Mouse (Mus musculus) gastrocnemius, adult 8-10 months (tissue): ENCODE results near the gene Sdhc. TPM values are rescaled to one million over a fixed set of nuclear protein-coding genes. Genes with fewer than 3 reads are reported as not detected.
"Not testable (repeated sequence)": the region's sequence is repeated elsewhere in the genome, so short reads cannot be mapped to it uniquely, and the experiment has no call there.

ENCODE experiments used
- DNase-seq, 2 experiments: peaks; one replicate each; pipeline ENCODE4 v3.0.0; 2022; ENCODE audit warnings: low spot score in 2 of 2
- total RNA-seq, 4 experiments: library from RNA; stranded (reverse); gene quantifications; 2 replicates each; pipeline ENCODE4 v1.2.4; 2022

The Sdhc gene
- total RNA-seq, 4 experiments from 2014 or later = 597 to 760 (median 703) TPM

DNA sequence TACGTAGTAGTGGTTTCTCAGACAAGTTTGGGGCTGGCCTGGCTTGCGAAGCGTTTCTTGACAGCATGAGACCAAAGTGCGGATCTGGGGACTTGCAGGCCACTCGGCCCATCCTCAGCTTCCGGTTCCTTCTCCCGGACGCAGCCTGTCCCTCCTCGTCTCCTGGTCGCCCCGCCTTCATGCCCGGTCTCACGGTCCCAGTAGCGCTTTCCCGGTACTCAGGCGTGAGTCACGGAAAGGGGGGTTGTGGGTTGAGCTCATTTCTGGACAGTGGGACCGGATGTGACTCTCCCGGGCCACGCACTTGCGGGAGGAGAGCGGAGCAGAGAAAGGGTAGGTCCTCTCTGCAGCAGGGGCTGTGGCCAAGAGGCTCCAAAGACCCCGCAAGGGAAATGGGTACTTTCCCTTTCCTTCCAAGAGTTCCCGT, 36.5 kb downstream of the Sdhc start, which contains the start of gene Cfap126:
Gene Cfap126, plus strand, starts transcription at position 46 of the 427 bp plus-strand sequence.
- DNase-seq = peak; percentile 88 to 91

DNA sequence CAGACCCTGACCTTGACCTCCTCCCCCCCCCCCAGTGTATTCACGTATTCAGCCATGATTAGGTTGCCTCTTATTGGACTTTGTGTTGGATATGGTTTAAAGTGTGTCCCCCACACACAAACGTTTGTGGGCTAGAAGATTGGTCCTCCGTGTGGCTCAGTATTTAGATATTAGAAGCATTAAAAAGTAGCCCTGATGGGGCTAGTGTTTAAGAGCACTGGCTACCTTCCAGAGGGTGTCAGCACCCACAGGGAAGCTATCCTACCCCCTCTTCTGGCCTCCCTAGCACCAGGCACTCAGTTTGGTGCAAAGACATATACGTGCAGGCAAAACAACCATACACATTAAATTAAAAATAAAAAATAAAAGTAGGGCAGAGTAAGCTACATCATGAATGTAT, 37.4 kb downstream of the Sdhc start:
- DNase-seq = no peak

DNA sequence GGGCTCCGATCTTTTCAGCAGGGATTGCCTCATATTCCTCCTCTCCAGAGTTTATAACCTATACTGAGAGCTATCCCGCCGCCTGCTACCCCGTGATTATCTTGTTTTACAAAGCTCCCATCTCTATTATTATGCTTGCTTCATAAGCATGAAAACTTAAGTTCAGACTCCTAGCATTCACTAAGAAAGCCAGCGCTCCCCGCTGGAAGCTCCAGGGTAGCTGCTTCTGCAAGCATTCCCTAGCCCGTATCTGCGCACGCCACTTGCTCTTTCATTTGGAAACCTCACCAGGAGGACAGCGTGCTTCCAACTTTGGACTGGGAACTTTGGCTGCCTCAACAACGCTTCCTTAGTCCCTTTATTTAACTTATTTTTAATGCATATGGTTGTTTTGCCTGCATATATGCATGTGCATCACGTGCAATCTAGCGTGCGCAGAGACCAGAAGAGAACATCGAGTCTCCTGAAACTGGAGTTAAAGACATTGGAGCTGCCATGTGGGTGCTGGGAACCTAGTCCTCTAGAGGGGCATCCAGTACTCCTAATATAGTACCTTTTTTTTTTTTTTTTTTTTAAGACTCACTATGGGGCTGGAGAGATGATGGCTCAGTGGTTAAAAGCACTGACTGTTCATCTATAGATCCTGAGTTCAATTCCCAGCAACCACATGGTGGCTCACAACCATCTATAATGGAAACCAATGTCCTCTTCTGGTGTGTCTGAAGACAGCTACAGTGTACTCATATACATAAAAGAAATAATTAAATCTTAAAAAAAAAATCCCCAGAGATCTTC, 38.4 kb downstream of the Sdhc start:
- DNase-seq = peak; percentile 37 to 51

DNA sequence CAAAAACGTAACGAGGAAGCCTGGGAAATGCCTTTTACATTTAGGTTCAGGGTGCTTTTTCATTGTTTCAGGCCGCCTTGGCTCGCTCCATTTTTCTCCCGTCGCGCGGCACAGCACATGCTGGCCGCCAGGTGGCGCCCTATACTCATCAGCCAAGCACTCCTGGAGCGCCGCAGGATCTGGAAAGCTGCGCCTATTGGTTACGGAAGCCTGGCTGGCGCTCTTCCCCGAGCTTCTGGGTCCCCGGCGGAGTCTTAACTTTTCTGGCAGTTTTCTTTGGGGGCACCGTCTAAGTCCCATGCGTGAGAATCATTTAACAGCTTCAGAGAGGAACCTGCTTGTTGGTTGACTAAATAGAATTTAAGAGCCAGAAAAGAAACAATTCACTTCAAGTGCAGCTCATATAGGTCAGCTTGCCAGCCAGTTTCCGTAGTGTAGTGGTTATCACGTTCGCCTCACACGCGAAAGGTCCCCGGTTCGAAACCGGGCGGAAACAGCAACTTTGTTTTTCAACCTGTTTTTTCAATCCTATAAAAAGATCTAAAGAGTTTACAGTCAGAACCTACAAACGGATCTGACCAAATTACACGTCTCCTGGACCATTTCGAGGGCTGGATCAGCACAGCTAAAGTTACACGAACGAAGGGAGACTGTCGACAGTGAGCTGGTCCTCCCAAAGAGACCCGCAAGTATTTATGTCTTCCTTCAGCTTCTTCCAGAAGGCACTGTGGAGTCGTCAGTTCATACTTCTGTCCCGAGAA, 39.2 kb downstream of the Sdhc start:
- DNase-seq = peak; percentile 92 to 95

- peak in 1 of 2 experiments; percentile 20 for DNase-seq
These were observed 39.8 kb downstream of the Sdhc start for GRCm38 (mm10) chr1:171110659-171111019.

- DNase-seq = no peak
These were observed 40.8 kb downstream of the Sdhc start for GRCm38 (mm10) chr1:171109620-171110019.

GRCm38 (mm10) chr1:171105226-171105625, 45.2 kb downstream of the Sdhc start:
- DNase-seq = no peak

DNA sequence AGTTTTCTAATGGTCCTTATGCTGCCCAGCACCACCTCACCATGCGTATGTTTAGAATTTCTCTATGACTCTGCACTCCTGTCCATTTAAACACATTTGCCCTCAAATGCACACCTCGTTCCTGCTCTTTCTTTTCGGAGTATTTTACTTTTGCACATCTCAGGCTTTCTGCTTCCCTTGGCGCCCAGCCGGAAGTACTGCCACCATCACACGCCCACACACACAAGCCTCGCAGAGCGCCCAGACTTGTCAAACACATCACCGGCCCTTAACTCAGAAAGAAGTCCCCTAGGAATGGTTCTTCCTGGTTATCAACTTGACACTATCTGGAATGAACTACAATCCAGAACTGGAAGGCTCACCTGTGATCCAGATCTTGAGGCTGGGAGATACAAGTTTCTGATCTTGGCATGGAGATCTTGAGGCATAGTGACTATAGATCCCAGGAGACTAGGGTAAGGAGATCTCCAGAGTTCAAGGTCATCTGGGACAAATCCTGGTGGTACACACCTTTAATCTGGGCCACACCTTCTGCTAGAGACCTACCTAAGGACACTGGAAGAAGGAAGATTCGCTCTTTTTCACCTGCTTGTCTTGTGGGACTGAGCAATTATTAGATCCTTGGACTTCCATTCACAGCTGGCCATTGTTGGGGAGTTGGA, 47.1 kb downstream of the Sdhc start:
- no peak for DNase-seq

- DNase-seq = peak; percentile 74 to 78
These were observed 47.7 kb downstream of the Sdhc start for GRCm38 (mm10) chr1:171102547-171103177.

GRCm38 (mm10) chr1:171101733-171102546, 48.5 kb downstream of the Sdhc start:
- DNase-seq = peak; percentile 74 to 79

- DNase-seq = no peak
These were observed 49.4 kb downstream of the Sdhc start for GRCm38 (mm10) chr1:171101033-171101432.

DNA sequence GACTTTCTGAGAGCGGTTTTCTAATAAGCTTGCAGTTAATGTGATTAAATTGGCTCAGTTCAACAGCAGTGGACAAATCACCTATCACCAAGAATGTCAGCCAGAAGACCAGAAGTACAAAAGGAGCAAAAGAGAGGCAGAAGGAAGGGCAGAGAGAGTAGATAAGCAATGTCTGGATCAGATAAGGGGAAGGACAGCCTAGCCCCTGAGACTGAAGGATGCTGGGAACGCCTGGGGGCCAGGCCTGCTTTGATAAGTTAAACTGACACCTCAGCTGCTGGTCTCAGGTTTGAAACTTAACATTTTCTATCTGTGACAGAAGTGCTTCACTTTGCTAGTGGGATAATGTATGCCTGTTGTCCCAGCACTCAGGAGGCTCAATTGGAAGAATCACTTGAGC, 52.8 kb downstream of the Sdhc start:
- no peak for DNase-seq

GRCm38 (mm10) chr1:171097136-171097535, 53.3 kb downstream of the Sdhc start:
- DNase-seq = no peak

DNA sequence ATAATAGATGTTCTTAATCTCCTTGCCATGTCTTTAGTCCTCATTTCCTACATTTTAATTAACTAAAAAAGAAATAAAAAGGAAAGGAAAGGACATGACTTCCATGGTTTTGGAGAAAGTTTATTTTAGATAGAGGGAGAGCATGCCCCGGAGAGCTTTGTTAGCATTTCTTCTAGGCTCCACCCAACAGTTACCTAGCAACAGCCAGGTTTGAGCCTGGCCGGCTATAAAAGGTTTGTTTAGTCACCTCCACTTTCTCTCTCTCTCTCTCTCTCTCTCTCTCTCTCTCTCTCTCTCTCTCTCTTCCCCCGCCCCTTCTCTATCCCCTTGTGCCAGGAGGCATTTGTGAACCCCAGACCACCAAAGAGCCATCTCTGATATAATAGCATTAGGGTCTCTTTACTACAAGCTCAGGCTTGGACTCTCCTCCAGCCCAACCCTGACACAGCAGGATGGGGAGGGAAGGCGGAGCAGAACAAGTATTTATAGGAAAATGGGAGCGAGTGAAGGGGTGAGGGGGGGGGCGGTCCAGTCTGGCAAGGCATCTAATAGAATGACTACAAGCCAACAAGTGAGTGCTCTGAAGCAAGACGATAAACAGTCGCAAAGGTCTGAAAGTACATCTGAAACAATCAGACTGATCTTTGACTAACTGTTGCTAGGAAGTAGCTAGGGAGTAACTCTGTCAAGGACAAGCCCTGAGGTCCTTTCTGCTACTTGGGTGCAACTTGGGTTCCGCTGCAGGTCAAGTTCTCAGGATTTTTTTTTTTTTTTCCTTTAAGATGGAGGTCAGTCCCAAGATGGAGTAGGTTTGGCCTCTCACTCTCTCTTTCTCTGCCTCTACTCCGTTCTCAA, 54.1 kb downstream of the Sdhc start:
- DNase-seq = no peak

DNA sequence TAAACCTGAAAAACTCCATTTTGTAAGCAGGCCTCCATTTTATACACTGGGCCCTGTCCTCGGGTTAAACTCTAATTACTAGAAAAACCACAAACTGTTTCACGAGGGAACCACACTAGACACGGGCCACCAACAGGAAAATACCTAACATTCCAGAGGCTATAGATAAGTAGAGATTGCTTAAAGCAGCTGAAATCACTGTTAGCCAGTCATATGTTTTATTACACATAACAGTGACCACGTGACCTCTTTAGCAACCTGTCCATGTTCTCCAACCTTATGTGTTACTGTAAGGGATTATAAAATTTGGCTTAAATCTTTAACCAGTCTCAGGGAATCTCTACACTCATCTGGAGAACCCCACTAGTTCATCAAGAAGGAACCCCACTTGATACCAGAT, 56.0 kb downstream of the Sdhc start:
- DNase-seq = no peak

DNA sequence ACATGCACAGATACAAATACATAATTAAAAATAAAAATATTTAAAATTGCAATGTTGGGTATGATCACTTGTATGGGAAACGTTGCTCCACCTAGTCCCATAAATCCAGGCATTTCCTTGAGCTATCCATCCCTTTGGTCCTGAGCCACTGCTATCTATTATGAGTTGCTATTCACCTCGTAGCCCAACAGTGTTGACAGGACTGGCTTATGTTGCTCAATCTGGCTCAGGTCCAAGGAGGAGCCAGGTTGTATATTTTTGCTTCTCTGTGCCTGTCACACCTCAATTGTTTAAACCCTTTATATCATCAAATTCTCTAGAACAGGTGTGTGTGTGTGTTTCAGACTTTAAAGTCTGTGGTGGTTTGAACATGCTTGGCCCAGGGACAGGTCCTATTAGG, 59.6 kb downstream of the Sdhc start:
- no peak for DNase-seq

- DNase-seq = no peak
These were observed 60.5 kb downstream of the Sdhc start for GRCm38 (mm10) chr1:171089891-171090290.

DNA sequence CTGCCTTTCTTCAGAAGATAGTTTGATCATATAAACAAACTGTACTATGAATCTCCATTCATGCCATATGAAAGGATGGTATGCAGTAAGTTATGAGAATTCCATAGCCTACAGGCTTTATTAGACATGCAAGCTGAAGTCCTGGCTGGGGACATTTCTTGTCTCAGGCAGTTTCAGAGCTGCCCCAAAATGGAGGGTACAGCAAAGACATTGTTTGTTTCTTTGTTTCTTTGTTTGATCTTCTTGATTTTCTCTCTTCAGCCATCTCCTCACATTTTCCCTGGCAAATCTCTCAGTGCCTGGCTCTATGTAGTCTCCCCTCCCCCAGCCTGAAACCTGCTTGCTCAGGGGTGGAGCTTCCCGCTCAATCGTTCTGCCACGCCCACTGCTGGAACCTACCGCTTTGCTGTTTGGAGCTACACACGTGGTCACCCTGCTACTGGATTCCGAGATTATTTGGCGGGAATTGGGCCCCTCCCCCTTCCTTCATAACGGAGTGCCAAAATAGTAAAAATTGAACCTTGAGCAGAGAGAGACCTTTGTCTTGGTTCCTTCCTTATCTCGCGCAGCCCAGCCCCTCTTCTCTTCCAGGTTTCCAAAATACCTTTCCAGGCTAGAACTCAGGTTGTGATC, 62.0 kb downstream of the Sdhc start:
- not testable (repeated sequence) for DNase-seq

GRCm38 (mm10) chr1:171085718-171086117, 64.7 kb downstream of the Sdhc start:
- DNase-seq = no peak
